8 mouse cellular contexts compared by ENCODE assay signal in genomic region chr7:44468644-44469285, GRCm38 (mm10). TPM values are rescaled to one million over a fixed set of nuclear protein-coding genes. Genes with fewer than 3 reads are reported as not detected.
DNase-seq lines count a peak whose midpoint lies in the region; ATAC-seq lines count a peak whose summit lies in the region.

No protein-coding gene starts in this region.

- peaks cover 53% of the 10 kb centered on the region for H3K4me1 ChIP-seq in hindbrain, embryonic 15.5 days (replicated peaks)
- peaks cover 64% of the 10 kb centered on the region for H3K4me1 ChIP-seq in midbrain, embryonic 15.5 days

- peak; percentile 69 for DNase-seq in cerebellum, adult 11-12 months
- no peak for DNase-seq in cerebellum, adult 9-11 months
- DNase-seq in right cerebral cortex, adult 18-20 months, result peak; percentile 20
- no peak for DNase-seq in right cerebral cortex, postnatal 14 days
- no peak for DNase-seq in retina, embryonic 14.5 days (ENCODE audit: low spot score)
- DNase-seq in kidney, adult 9 months, result no peak

- H3K4me2 ChIP-seq in hindbrain, embryonic 15.5 days, result peak overlapping the region; percentile 59
- peak overlapping the region; percentile 65 for H3K4me2 ChIP-seq in midbrain, embryonic 15.5 days

- H3K9me3 ChIP-seq in hindbrain, embryonic 15.5 days, result no peaks in the 10 kb centered on the region
- no peaks in the 10 kb centered on the region for H3K9me3 ChIP-seq in midbrain, embryonic 15.5 days

- H3K27ac ChIP-seq in hindbrain, embryonic 15.5 days (replicated peaks), result peak overlapping the region; percentile 97
- H3K27ac ChIP-seq in midbrain, embryonic 15.5 days, result peak overlapping the region; percentile 95

- WGBS in hindbrain, embryonic 15.5 days, result 43% methylated on average over 15 of the region's 15 CpGs
- 50% methylated on average over 15 of the region's 15 CpGs for WGBS in midbrain, embryonic 15.5 days

- no peaks in the 10 kb centered on the region for H3K36me3 ChIP-seq in hindbrain, embryonic 15.5 days
- H3K36me3 ChIP-seq in midbrain, embryonic 15.5 days (replicated peaks), result no peaks in the 10 kb centered on the region

- no peak for ATAC-seq in hindbrain, embryonic 15.5 days (ENCODE audit: low FRiP score, low read depth)
- no peak for ATAC-seq in midbrain, embryonic 15.5 days (replicated peaks)

- H3K27me3 ChIP-seq in hindbrain, embryonic 15.5 days, result no peaks in the 10 kb centered on the region
- no peaks in the 10 kb centered on the region for H3K27me3 ChIP-seq in midbrain, embryonic 15.5 days (replicated peaks)

- peak overlapping the region; percentile 67 for H3K4me3 ChIP-seq in hindbrain, embryonic 15.5 days
- peak overlapping the region; percentile 52 for H3K4me3 ChIP-seq in midbrain, embryonic 15.5 days

- peak overlapping the region; percentile 72 for H3K9ac ChIP-seq in hindbrain, embryonic 15.5 days
- H3K9ac ChIP-seq in midbrain, embryonic 15.5 days, result peak overlapping the region; percentile 55

RNA-seq across cellular contexts. Expression of gene Josd2, which starts 1.0 kb away (rescaled TPM):
- polyA plus RNA-seq in hindbrain, embryonic 15.5 days (2015; fragmentation: Nextera tagmentation; extraction: Ambion mirVana), result 44.0 and 45.7 TPM in 2 replicates
- polyA plus RNA-seq in midbrain, embryonic 15.5 days (2015; fragmentation: Nextera tagmentation; extraction: Ambion mirVana), result 38.8 and 42.2 TPM in 2 replicates

RNA-seq across cellular contexts. Expression of gene Aspdh, which starts 3.6 kb away (rescaled TPM):
- 3.7 and 5.0 TPM in 2 replicates for polyA plus RNA-seq in hindbrain, embryonic 15.5 days (2015; fragmentation: Nextera tagmentation; extraction: Ambion mirVana)
- 5.8 and 6.0 TPM in 2 replicates for polyA plus RNA-seq in midbrain, embryonic 15.5 days (2015; fragmentation: Nextera tagmentation; extraction: Ambion mirVana)

RNA-seq across cellular contexts. Expression of gene Emc10, which starts 27.6 kb away (rescaled TPM):
- 148 and 165 TPM in 2 replicates for polyA plus RNA-seq in hindbrain, embryonic 15.5 days (2015; fragmentation: Nextera tagmentation; extraction: Ambion mirVana)
- 145 and 162 TPM in 2 replicates for polyA plus RNA-seq in midbrain, embryonic 15.5 days (2015; fragmentation: Nextera tagmentation; extraction: Ambion mirVana)

RNA-seq across cellular contexts. Expression of gene Fam71e1, which starts 27.6 kb away (rescaled TPM):
- 21.3 and 23.6 TPM in 2 replicates for polyA plus RNA-seq in hindbrain, embryonic 15.5 days (2015; fragmentation: Nextera tagmentation; extraction: Ambion mirVana)
- 30.1 and 36.6 TPM in 2 replicates for polyA plus RNA-seq in midbrain, embryonic 15.5 days (2015; fragmentation: Nextera tagmentation; extraction: Ambion mirVana)

RNA-seq across cellular contexts. Expression of gene Lrrc4b, which starts 39.9 kb away (rescaled TPM):
- 16.7 and 16.9 TPM in 2 replicates for polyA plus RNA-seq in hindbrain, embryonic 15.5 days (2015; fragmentation: Nextera tagmentation; extraction: Ambion mirVana)
- polyA plus RNA-seq in midbrain, embryonic 15.5 days (2015; fragmentation: Nextera tagmentation; extraction: Ambion mirVana), result 16.7 and 18.1 TPM in 2 replicates

Comparison
In these comparisons a context has a peak if more than half of its experiments do, and no peak if none do; other contexts are left out.
1. DNase-seq: peak in cerebellum, adult 11-12 months (single experiment) and right cerebral cortex, adult 18-20 months (single experiment); none in cerebellum, adult 9-11 months (single experiment), right cerebral cortex, postnatal 14 days (single experiment), retina, embryonic 14.5 days (single experiment) and kidney, adult 9 months (single experiment).